Mouse (Mus musculus): Measurements from ENCODE around the gene Dnmbp.

The Dnmbp gene

DNA sequence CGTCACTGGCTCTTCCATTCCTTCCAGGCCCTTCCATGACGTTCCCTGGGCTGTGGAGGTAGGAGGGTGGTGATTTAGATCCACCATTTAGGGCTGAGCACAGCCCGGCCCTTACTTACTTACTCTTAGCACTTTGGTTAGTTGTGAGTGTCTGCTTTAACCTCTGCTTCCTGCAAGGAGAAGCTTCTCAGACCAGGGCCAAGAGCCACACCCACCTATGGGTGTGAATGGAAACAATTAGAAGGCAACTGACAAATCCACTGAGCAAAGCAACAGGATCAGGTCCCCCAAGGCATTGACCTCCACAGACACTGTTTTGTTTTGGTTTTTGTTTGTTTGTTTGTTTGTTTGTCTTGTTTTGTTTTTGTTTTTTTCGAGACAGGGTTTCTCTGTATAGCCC, 130.7 kb downstream of the Dnmbp start:
- DNase-seq (ENCODE audit: low read depth, low spot score): peak; percentile 39

DNA sequence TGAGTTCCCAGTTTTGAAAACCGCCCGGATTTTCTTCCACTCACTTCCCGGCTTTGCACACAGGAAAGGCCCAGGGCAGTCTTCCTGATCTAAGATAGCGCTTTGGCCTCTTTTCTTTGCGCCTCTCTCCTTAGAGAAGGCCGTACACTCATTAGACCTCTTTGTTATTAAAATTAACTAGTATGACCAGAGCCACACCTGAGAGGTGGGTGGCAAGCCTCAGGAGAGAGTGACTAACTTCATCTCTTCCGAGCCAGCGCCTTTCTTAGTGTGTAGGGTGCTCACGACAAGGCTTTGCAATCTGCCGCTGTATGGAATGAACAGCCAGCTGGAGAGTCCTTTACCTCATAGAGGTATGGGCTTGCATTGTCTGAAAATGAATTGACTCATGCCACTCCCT, 136.1 kb downstream of the Dnmbp start:
- DNase-seq (ENCODE audit: low read depth, low spot score): peak; percentile 36

DNA sequence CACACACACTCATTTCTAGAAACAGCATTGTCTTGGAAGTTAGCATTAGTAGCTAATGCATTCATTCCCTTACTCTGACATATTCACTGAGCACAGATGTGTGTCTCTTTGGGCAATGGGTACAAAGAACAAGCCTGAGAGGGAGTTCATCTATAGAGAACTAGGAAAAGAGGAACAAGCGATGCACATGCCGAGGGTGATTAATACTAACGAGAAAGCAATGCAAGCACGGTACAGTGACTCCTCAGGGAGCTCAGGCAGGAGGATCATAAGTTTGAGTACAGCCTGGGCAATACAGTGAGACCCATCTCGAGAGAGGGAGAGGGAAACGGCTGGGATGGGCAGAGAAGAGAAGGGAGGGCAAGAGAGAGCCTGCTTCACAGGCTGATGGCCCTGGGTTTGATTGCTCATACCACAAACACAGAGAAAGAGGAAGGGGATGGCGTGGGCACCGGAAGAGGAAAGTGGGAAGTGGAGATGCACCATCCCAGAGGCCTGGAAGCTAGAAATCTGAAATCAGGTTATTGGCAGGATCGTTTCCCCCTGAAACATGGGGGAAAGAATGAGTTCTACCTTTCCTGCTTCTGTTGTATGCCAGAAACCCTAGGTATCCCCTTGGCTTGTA, 138.5 kb downstream of the Dnmbp start:
- no peak for DNase-seq (ENCODE audit: low read depth, low spot score)

DNA sequence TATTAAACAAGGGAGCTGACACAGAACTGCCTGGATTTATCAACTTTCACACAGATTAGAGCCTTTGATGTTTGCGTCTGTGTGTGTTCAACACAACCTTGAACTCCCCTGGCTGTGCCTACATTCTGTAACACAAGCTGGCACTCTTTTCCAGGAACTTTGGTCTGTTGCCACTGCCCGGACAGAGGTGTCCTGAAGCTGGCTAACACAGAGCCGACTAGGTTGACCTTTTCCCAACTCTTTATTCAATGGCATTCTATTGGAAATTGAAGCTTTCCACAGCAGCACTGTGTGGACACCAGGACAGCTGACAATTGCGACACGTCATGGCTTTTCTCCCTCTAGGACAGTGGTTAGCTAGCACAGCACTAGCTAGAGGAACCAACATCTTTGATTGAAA, 142.8 kb downstream of the Dnmbp start:
- DNase-seq (ENCODE audit: low read depth, low spot score): no peak

Measured in R1 (cell line).